Mouse (Mus musculus) adrenal gland, adult 8-10 months (tissue): ENCODE results near the gene Pex1. TPM values are rescaled to one million over a fixed set of nuclear protein-coding genes. Genes with fewer than 3 reads are reported as not detected.
"Not testable (repeated sequence)": the region's sequence is repeated elsewhere in the genome, so short reads cannot be mapped to it uniquely, and the experiment has no call there.

Experiments used
- DNase-seq: peaks from one replicate; pipeline ENCODE4 v3.0.0; 2022
- microRNA-seq, 2 experiments: library from miRNA; unstranded; fragments of <30 nt; microRNA quantifications; one replicate each; pipeline ENCODE4 v1.2.0; 2022
- total RNA-seq, 4 experiments: library from RNA; stranded (reverse); gene quantifications; 2 replicates each; pipeline ENCODE4 v1.2.4; 2022

Pex1 gene
- total RNA-seq, 4 experiments from 2014 or later, result 29.4 to 42.8 (median 31.9) TPM

- DNase-seq, result no peak
Observed at GRCm38 (mm10) chr5:3645326-3645725, 49.5 kb downstream of the Pex1 start.

- DNase-seq, result no peak
Observed at GRCm38 (mm10) chr5:3646539-3646938, 50.7 kb downstream of the Pex1 start.

- DNase-seq, result peak; percentile 41
Observed at GRCm38 (mm10) chr5:3646991-3647707, 51.3 kb downstream of the Pex1 start.

GRCm38 (mm10) chr5:3647708-3648121 is 51.8 kb downstream of the Pex1 start:
- peak; percentile 89 for DNase-seq

- no peak for DNase-seq
Observed at GRCm38 (mm10) chr5:3648206-3648848, 52.5 kb downstream of the Pex1 start.

- no peak for DNase-seq
Observed at GRCm38 (mm10) chr5:3648849-3649210, 53.0 kb downstream of the Pex1 start.

GRCm38 (mm10) chr5:3650881-3651280 is 55.0 kb downstream of the Pex1 start, which contains the start of gene Tmbim7:
Tmbim7 (plus strand) TSS chr5:3651181.
- no peak for DNase-seq

GRCm38 (mm10) chr5:3651621-3652020 is 55.8 kb downstream of the Pex1 start:
- DNase-seq, result no peak

- DNase-seq, result not testable (repeated sequence)
Observed at GRCm38 (mm10) chr5:3652903-3653575, 57.2 kb downstream of the Pex1 start.

GRCm38 (mm10) chr5:3653801-3654200 is 57.9 kb downstream of the Pex1 start:
- DNase-seq, result no peak

- no peak for DNase-seq
Observed at GRCm38 (mm10) chr5:3657085-3657484, 61.2 kb downstream of the Pex1 start, which contains the start of gene Gatad1. Gatad1 (minus strand) TSS chr5:3657185.

GRCm38 (mm10) chr5:3665225-3665624 is 69.4 kb downstream of the Pex1 start:
- DNase-seq, result no peak

- no peak for DNase-seq
Observed at GRCm38 (mm10) chr5:3666585-3666984, 70.7 kb downstream of the Pex1 start.

GRCm38 (mm10) chr5:3669938-3670554 is 74.2 kb downstream of the Pex1 start:
- DNase-seq, result no peak

Small RNA genes lying within 50 kb of the gene (microRNA-seq; reads per million reads assigned to microRNA genes)
- gene Gm26238, result 0 reads per million in 2 experiments

Other genes starting within 250 kb of the Pex1 start
- 10 to 100 TPM; 27.9 to 44.7 (median 32.1) TPM for gene Fam133b, start 52.2 kb upstream of the Pex1 start, total RNA-seq
- gene 1700109H08Rik, start 24.5 kb upstream of the Pex1 start, total RNA-seq, result 10 to 100 TPM in 1 of 4 experiments, 1 to 10 TPM in 3; 2.7 to 11.1 (median 4.4) TPM
- 10 to 100 TPM in 3 of 4 experiments, 1 to 10 TPM in 1; 9.9 to 14.8 (median 12.6) TPM for gene Rbm48, start 519 bp downstream of the Pex1 start, total RNA-seq
- gene Tmbim7, start 55.1 kb downstream of the Pex1 start, total RNA-seq, result not detected
- 100 to 1,000 TPM; 131 to 156 (median 142) TPM for gene Gatad1, start 61.1 kb downstream of the Pex1 start, total RNA-seq
- 10 to 100 TPM; 64.7 to 83.4 (median 71.4) TPM for gene Ankib1, start 206.9 kb downstream of the Pex1 start, total RNA-seq
- gene Krit1, start 207.1 kb downstream of the Pex1 start, total RNA-seq, result 10 to 100 TPM; 52.7 to 78.7 (median 59.3) TPM
- gene Lrrd1, start 249.1 kb downstream of the Pex1 start, total RNA-seq, result under 1 TPM in 3 of 4 experiments, not detected in 1; 0.10 to 0.19 (median 0.15) TPM